Mouse (Mus musculus) subcutaneous adipose tissue, adult 2 months (tissue): ENCODE measurements around the gene Naa15. TPM values are rescaled to one million over a fixed set of nuclear protein-coding genes. Genes with fewer than 3 reads are reported as not detected.

Experiments used
- polyA plus RNA-seq: library from polyadenylated mRNA; depleted of rRNA; stranded (reverse); fragments of >200 nt; gene quantifications from 2 replicates; pipeline ENCODE4 v1.2.3, GENCODE M21; 2012; ENCODE audit warnings: low replicate concordance; rRNA removed

Naa15 gene
- polyA plus RNA-seq, result 4.2 and 6.7 TPM in 2 replicates

GRCm38 (mm10) chr3:51415098-51416072 is at the start of gene Naa15:
Gene Naa15 (plus strand): TSS chr3:51415148.

GRCm38 (mm10) chr3:51396219-51397068 is 18.5 kb upstream of the Naa15 start, which contains the start of gene Mgarp:
Gene Mgarp (minus strand): TSS chr3:51396738.

GRCm38 (mm10) chr3:51408561-51409183 is 6.3 kb upstream of the Naa15 start, which contains the start of gene Ndufc1:
Gene Ndufc1 (minus strand): TSS chr3:51408988.

GRCm38 (mm10) chr3:51483741-51484359 is 68.9 kb downstream of the Naa15 start, which contains the start of gene Rab33b:
Gene Rab33b (plus strand): TSS chr3:51483920.

Other genes with a start within 250 kb of the Naa15 start
- 15.7 and 28.1 TPM in 2 replicates for gene Noct, start 190.7 kb upstream of the Naa15 start, polyA plus RNA-seq
- gene Elf2, start 74.5 kb upstream of the Naa15 start, polyA plus RNA-seq, result 32.3 and 51.5 TPM in 2 replicates
- gene Mgarp, start 18.4 kb upstream of the Naa15 start, polyA plus RNA-seq, result 0.13 and 0.41 TPM in 2 replicates
- 91.2 and 116 TPM in 2 replicates for gene Ndufc1, start 6.2 kb upstream of the Naa15 start, polyA plus RNA-seq
- gene Rab33b, start 68.8 kb downstream of the Naa15 start, polyA plus RNA-seq, result 10.4 and 13.6 TPM in 2 replicates
- 37.9 and 38.7 TPM in 2 replicates for gene Setd7, start 145.7 kb downstream of the Naa15 start, polyA plus RNA-seq
- 2.7 and 4.3 TPM in 2 replicates for gene Mgst2, start 245.2 kb downstream of the Naa15 start, polyA plus RNA-seq